Mouse (Mus musculus) forebrain, embryonic 10.5 days (tissue): Measurements from ENCODE around the gene Spindoc. TPM values are rescaled to one million over a fixed set of nuclear protein-coding genes. Genes with fewer than 3 reads are reported as not detected.
A peak's percentile ranks its signal among the peaks of the same experiment; 100 is the strongest.

ENCODE experiments used
- DNase-seq: peaks from one replicate; pipeline ENCODE4 v3.0.0-alpha.2; 2017; ENCODE audit warnings: low spot score; ENCODE audit errors: extremely low spot score
- H3K27ac ChIP-seq: fragments of 300-500 bp; sonication (generic); 2 replicates; pipeline ENCODE4 v1.5.1; 2016; ENCODE audit warnings: mild to moderate bottlenecking
- H3K27me3 ChIP-seq: fragments of 300-500 bp; sonication (generic); 2 replicates; pipeline ENCODE4 v1.6.1; 2016; ENCODE audit warnings: mild to moderate bottlenecking; ENCODE audit not compliant: poor library complexity, severe bottlenecking
- H3K36me3 ChIP-seq: fragments of 300-500 bp; sonication (generic); replicated peaks from 2 replicates; pipeline ENCODE4 v1.6.1; 2016; ENCODE audit warnings: mild to moderate bottlenecking, moderate library complexity
- H3K4me1 ChIP-seq: fragments of 300-500 bp; sonication (generic); 2 replicates; pipeline ENCODE4 v1.6.1; 2016
- H3K4me3 ChIP-seq: fragments of 300-500 bp; sonication (generic); 2 replicates; pipeline ENCODE4 v1.5.1; 2016; ENCODE audit warnings: mild to moderate bottlenecking, moderate library complexity
- H3K9me3 ChIP-seq: fragments of 300-500 bp; sonication (generic); 2 replicates; pipeline ENCODE4 v1.6.1; 2016; ENCODE audit warnings: mild to moderate bottlenecking, moderate library complexity
- WGBS: fragments of 180-500 bp; shearing (Covaris S2); methylation state at CpG from one replicate; pipeline ENCODE4 v1.1.7; 2016; 5-methylcytosine and 5-hydroxymethylcytosine counted together
- microRNA-seq: library from miRNA; unstranded; fragments of <30 nt; microRNA quantifications from one replicate; pipeline ENCODE4, GENCODE M21; 2017
- polyA plus RNA-seq: library from polyadenylated mRNA; unstranded; fragments of >200 nt; fragmentation: Nextera tagmentation; extraction: Ambion mirVana; gene quantifications from 2 replicates; pipeline ENCODE4 v1.2.1, GENCODE M21; 2016

The Spindoc gene
- polyA plus RNA-seq, 1 experiment from 2014 or later: 44.5 TPM

DNA sequence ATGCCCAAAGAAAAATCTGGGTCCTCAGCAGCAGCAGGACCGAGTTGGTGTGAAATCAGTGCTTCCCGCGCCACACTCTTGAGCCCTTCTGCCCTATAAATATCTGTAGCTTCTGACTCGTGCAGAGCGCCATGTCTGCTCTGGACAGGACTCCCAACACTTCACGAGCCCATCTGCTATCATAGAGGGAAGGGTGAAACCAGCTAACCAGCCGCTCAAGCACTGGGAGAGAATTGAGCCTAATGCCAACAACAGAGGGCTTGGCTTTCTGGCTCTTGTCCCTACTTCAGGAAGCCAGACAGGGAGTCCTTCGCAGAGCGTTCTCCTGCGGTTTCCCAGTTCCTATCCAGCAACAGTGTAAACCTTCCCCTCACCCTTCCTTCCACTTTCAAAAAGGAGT, 71.5 kb downstream of the Spindoc start:
- Histone ChIP-seq H3K36me3 (no peaks in the 10 kb centered on the region), H3K4me3 (no peak overlapping the region), H3K9me3 (no peaks in the 10 kb centered on the region), H3K27ac (peak overlapping the region; percentile 73; the same call in 1 of the 2 replicates), H3K4me1 (peaks cover 67% of the 10 kb centered on the region), H3K27me3 (no peaks in the 10 kb centered on the region)
- WGBS: 45% methylated on average over 10 of the region's 10 CpGs
- DNase-seq: no peak

DNA sequence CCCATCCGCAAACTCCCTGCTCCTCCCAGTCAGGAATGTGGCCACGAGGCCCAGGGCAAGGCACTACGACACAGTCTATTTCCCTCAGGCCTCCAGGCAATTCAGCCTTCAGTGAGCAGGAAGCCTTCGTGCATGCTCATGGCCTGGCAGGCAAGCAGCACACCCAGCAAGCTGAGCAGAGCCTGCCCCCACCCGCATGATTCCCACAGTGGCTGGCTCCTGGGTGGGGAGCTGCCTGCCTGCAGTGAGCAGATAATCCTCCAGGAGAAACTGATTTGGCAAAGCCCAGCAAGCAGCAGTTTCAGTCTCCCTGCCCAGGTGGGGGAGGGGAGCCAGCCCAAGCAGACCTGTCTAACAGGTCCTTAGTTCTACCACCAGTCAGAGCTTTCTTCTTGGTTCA, 72.1 kb downstream of the Spindoc start:
- Histone ChIP-seq H3K27ac (peak overlapping the region; percentile 73), H3K4me1 (peaks cover 61% of the 10 kb centered on the region), H3K4me3 (no peak overlapping the region; the same call in 1 of the 2 replicates), H3K27me3 (no peaks in the 10 kb centered on the region), H3K9me3 (no peaks in the 10 kb centered on the region), H3K36me3 (no peaks in the 10 kb centered on the region)
- 12% methylated on average over 5 of the region's 5 CpGs for WGBS
- peak; percentile 37 for DNase-seq

DNA sequence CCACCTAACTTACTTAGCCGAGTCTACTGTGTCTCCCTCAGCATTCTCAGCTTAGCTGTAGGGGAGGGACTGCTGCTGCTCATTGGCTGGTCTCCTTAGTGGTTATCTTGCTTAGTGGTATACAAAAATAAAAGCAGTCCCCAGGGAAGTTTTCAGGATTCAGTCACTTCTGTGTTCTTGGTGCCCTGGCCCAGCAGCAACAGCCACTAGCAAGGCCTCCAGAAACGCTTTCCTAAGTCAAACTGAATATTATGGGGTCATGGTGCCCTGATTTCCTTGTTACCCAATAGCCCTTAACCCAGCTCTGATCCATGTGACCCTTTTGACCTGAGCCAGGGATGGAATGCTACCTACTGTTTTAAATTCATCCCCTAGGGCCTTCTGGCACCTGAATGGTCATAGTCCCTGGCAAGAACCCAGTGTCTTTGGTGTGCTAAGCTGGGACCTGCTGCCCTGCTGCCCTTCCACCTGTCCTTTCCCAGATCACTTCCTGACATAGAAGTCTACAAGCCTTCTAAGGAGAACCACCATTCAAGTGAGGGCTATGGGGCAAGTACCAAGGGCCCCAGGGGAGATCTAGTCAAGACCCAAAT, 73.0 kb downstream of the Spindoc start:
- Histone ChIP-seq H3K4me1 (peaks cover 60% of the 10 kb centered on the region), H3K4me3 (no peak overlapping the region), H3K36me3 (no peaks in the 10 kb centered on the region), H3K9me3 (no peaks in the 10 kb centered on the region), H3K27me3 (no peaks in the 10 kb centered on the region), H3K27ac (peak overlapping the region; percentile 73; the same call in 1 of the 2 replicates)
- WGBS: 67% methylated on average over 2 of the region's 2 CpGs
- DNase-seq: no peak

DNA sequence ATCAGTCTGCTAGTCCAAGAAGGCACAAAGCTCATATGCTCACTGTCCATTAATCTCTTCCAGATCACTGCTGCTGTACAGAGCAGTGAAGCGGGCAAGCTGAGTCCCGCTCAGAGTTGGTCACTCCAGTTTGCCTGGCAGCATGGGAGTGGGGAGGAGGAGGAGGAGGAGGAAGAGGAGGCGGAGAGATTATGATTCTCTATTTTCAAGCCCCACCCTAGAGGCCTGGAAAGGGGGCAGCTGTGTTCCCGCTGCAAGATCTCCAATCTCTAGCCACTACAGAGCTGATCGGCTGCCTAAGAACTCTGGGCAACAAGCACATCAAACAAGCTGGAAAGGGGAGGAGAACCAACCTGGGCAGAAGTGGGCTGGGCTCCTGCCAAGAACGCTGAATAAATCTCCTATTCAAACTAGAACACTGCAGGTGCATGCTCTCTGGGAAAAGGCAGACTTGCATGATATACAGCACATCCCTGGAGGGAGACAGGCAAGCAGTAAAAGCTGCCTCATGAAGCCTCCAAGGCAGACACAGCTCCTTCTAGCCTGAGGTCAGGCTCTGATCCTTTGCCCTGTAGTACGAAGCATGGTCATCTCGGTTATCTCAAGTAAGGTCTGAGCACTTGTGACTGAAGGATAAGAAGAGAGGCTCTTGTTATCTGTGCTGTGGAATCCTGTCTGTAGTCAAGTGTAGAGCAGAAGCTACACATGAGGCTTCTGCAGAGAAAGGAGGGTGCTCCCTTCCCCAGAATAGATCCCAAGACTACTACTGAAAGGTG, 74.6 kb downstream of the Spindoc start:
- peak overlapping the region; percentile 14; the same call in 1 of the 2 replicates for H3K4me3 ChIP-seq
- H3K36me3 ChIP-seq: peaks cover 8% of the 10 kb centered on the region; the same call in 1 of the 2 replicates
- no peaks in the 10 kb centered on the region for H3K27me3 ChIP-seq
- peak overlapping the region; percentile 60 for H3K27ac ChIP-seq
- no peaks in the 10 kb centered on the region for H3K9me3 ChIP-seq
- H3K4me1 ChIP-seq: peaks cover 56% of the 10 kb centered on the region
- no peak for DNase-seq
- 64% methylated on average over 8 of the region's 8 CpGs for WGBS

DNA sequence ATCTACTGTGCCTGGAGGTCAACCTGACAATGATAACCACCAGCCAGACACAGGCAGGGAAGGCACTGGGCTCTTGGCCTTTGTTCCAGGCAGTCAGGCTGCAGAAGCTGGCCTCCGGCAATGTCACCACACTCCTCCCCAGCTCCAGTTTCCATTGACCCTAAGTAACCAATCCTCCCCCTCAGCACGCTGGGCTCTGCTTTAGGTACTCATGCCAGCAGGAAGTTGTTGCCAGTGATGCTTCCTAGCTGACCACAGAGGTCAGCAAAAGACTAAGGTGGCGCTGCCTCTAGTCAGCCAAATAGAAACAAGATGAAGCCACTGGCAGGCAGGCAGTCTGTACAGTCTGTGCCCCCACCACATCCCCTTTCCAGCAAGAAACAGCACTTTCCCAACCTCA, 75.8 kb downstream of the Spindoc start:
- H3K4me1 ChIP-seq: peaks cover 53% of the 10 kb centered on the region
- no peak for DNase-seq
- H3K4me3 ChIP-seq: no peak overlapping the region
- no peaks in the 10 kb centered on the region for H3K27me3 ChIP-seq
- peaks cover 8% of the 10 kb centered on the region; the same call in 1 of the 2 replicates for H3K36me3 ChIP-seq
- H3K9me3 ChIP-seq: no peaks in the 10 kb centered on the region
- 76% methylated on average over 3 of the region's 3 CpGs for WGBS
- H3K27ac ChIP-seq: 0 out of 2 replicates have a peak overlapping the region, but pooled peaks have one; percentile 21

DNA sequence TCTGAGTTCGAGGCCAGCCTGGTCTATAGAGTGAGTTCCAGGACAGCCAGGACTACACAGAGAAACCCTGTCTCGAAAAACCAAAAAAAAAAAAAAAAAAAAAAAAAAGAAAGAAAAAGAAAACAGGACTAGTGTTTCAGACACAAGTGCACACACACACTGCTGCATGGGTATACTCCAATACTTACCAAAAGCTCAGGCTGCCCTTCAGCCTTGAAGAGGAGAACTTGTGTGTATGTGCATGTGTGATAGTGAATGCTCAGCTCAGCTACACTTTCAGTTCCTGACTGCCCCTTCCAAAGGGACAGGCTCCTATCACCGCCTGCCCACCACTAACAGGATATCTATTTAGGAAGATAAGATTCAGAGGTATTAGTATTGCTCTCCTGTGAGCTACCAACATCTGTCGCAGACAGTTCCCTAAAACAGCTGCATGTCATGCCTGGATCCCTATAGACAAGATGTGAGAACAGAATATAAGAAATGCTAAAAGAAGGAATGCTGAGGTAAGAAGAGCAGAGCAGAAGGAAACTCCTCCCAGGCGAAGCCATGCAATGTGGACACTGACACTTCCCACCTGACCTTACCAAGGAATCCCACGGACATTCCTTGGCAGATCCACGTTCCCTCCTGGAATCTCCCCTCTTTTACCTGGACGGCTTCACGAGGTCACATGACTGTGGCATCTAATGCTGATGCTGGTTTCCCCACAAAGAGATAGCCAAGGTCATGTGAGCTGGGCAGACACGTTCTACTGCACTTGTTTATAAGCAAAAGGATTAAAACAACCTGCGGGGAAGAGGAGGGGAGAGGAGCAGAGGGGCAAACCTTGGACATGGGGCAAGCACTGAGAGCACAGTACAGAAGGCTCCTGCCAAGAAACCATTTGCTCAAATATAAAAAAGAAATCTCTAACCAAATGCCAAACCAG, 77.1 kb downstream of the Spindoc start:
- Histone ChIP-seq H3K4me1 (peaks cover 40% of the 10 kb centered on the region), H3K4me3 (no peak overlapping the region), H3K9me3 (no peaks in the 10 kb centered on the region), H3K36me3 (peaks cover 14% of the 10 kb centered on the region; the same call in 1 of the 2 replicates), H3K27ac (no peak overlapping the region), H3K27me3 (no peaks in the 10 kb centered on the region)
- 86% methylated on average over 11 of the region's 11 CpGs for WGBS
- DNase-seq: no peak

DNA sequence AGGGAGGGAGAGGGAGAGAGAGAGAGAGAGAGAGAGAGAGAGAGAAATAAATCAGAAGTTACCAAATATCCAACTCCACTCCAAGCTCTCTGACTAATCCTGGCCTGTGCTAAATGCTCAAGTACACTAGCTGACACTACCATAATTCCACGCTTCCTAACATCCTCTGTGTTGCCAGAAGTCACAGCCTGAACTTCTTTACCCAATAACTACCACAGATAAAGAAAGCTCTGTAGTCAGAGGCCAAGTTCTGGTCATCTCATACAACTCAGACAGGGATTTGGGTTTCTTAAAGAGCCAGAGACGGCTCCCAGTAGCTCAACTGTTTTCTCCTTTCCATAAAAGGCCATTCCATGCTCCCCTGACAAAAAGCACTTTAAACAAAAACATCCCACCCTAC, 78.0 kb downstream of the Spindoc start:
- Histone ChIP-seq H3K27ac (no peak overlapping the region), H3K9me3 (no peaks in the 10 kb centered on the region), H3K4me1 (peaks cover 32% of the 10 kb centered on the region), H3K36me3 (peaks cover 20% of the 10 kb centered on the region), H3K4me3 (no peak overlapping the region), H3K27me3 (no peaks in the 10 kb centered on the region)
- WGBS: 84% methylated on average over 2 of the region's 2 CpGs
- no peak for DNase-seq

Small RNA genes within 50 kb of the gene (microRNA-seq; reads per million reads assigned to microRNA genes)
- gene Mir6991: 0.90 reads per million

Other genes starting within 250 kb of the Spindoc start
- 275 and 280 TPM in 2 replicates for gene Otub1, start 176.7 kb downstream of the Spindoc start, polyA plus RNA-seq
- gene Cox8a, start 165.4 kb downstream of the Spindoc start, polyA plus RNA-seq: 862 and 888 TPM in 2 replicates
- 106 and 107 TPM in 2 replicates for gene Naa40, start 141.8 kb downstream of the Spindoc start, polyA plus RNA-seq
- 61.7 and 64.0 TPM in 2 replicates for gene Rcor2, start 115.7 kb downstream of the Spindoc start, polyA plus RNA-seq
- gene Mark2, start 41.1 kb downstream of the Spindoc start, polyA plus RNA-seq: 38.2 and 41.4 TPM in 2 replicates
- 5.2 TPM in 2 replicates for gene 2700081O15Rik, start 34.6 kb upstream of the Spindoc start, polyA plus RNA-seq
- 237 and 242 TPM in 2 replicates for gene Rtn3, start 100.3 kb upstream of the Spindoc start, polyA plus RNA-seq
- gene Atl3, start 111.0 kb upstream of the Spindoc start, polyA plus RNA-seq: 7.3 and 7.8 TPM in 2 replicates
- 5.7 and 6.9 TPM in 2 replicates for gene Pla2g16, start 174.5 kb upstream of the Spindoc start, polyA plus RNA-seq
- gene Lgals12, start 224.2 kb upstream of the Spindoc start, polyA plus RNA-seq: 0.11 and 0.14 TPM in 2 replicates
- not detected in 2 replicates for gene Hrasls5, start 229.5 kb upstream of the Spindoc start, polyA plus RNA-seq